ENCODE assay signal across 9 mouse cellular contexts in the genomic region with DNA sequence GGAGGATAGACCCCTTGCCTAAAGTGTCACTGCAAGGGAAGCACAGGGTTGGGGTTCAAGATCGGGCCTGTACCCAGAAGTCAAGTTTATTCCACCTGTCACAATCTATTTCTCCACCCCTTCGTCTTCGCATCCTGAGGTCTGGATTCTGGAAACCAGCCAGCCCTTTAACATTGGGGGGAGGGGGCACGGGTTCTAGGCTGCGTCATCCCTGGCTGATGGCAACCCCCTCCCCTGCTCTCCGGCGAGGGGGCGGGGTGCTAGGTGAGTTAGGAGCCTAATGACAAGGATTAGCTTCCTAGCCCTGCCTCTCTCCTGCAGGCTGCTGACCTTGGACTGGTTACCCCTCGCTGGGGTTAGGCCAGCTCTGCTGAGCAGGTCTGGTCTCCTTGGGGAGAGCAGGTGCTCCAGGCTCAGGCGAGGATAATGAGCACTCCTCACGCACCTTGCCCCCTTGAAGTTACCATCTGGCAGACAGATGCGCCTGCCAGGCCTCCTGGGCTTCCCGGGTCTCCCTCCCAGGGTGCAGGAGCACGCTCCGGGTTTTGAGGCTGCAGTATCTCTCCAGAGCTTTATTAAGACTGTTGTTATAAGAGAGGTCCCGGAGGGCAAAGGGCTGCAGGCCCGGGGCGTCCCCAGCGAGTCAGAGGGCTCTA. TPM values are rescaled to one million over a fixed set of nuclear protein-coding genes. Genes with fewer than 3 reads are reported as not detected.
DNase-seq lines count a peak whose midpoint lies in the region; ATAC-seq lines count a peak whose summit lies in the region.
"Had no signal": no experiment of that assay in that cellular context is flagged by ENCODE, and none has a peak within 500 bp of the region (broad histone marks: within the 10 kb centered on the region; RNA-seq: fewer than 3 reads in every experiment).

No protein-coding gene starts in this region.

- H3K4me1 ChIP-seq in embryonic facial prominence, embryonic 11.5 days (ENCODE audit: control insufficient read depth, insufficient read depth, low read length): peaks cover 6% of the 10 kb centered on the region
- peaks cover 17% of the 10 kb centered on the region for H3K4me1 ChIP-seq in intestine, embryonic 16.5 days (ENCODE audit: control insufficient read depth, insufficient read depth, low read length)
- H3K4me1 ChIP-seq in midbrain, embryonic 14.5 days (ENCODE audit: control insufficient read depth, insufficient read depth, low read length): peaks cover 28% of the 10 kb centered on the region

- intact Hi-C loops in left cerebral cortex, postnatal 4 days (cut with DNase I): no loop called here

- peak overlapping the region; percentile 77 for H3K4me3 ChIP-seq in embryonic facial prominence, embryonic 11.5 days (ENCODE audit: low read depth, low read length)
- H3K4me3 ChIP-seq in intestine, embryonic 16.5 days (ENCODE audit: low read length): peak overlapping the region; percentile 89
- H3K4me3 ChIP-seq in midbrain, embryonic 14.5 days (replicated peaks; ENCODE audit: low read depth, low read length): peak overlapping the region; percentile 93

- H3K27me3 ChIP-seq in embryonic facial prominence, embryonic 11.5 days (ENCODE audit: control insufficient read depth, insufficient read depth, low read length): peaks cover 24% of the 10 kb centered on the region
- no peaks in the 10 kb centered on the region for H3K27me3 ChIP-seq in intestine, embryonic 16.5 days (replicated peaks; ENCODE audit: control insufficient read depth, insufficient read depth, low read length)
- H3K27me3 ChIP-seq in midbrain, embryonic 14.5 days (ENCODE audit: control insufficient read depth, insufficient read depth, low read length): no peaks in the 10 kb centered on the region

- H3K9ac ChIP-seq in embryonic facial prominence, embryonic 11.5 days (replicated peaks; ENCODE audit: low read length): peak overlapping the region; percentile 82; the same call in 1 of the 2 replicates
- H3K9ac ChIP-seq in intestine, embryonic 16.5 days (ENCODE audit: low read depth, low read length): peak overlapping the region; percentile 96
- H3K9ac ChIP-seq in midbrain, embryonic 14.5 days (replicated peaks; ENCODE audit: low read length): peak overlapping the region; percentile 93

- peak overlapping the region; percentile 99 for H3K4me2 ChIP-seq in embryonic facial prominence, embryonic 11.5 days (ENCODE audit: low read depth, low read length)
- peak overlapping the region; percentile 75 for H3K4me2 ChIP-seq in intestine, embryonic 16.5 days (ENCODE audit: low read depth, low read length)
- H3K4me2 ChIP-seq in midbrain, embryonic 14.5 days (ENCODE audit: low read length): peak overlapping the region; percentile 81

- DNase-seq in left cerebral cortex, postnatal 4 days: peak; percentile 55
- no peak for DNase-seq in left cerebral cortex, adult 9 months (ENCODE audit: low spot score in 2 of 2)
- peak; percentile 57 for DNase-seq in embryonic facial prominence, embryonic 11.5 days (ENCODE audit: low spot score)
- peak; percentile 68 for DNase-seq in midbrain, embryonic 14.5 days
- DNase-seq in T-cell, adult 2 months (ENCODE audit: low spot score): no peak
- DNase-seq in spleen, postnatal 4 days (ENCODE audit: low spot score in 2 of 2): no peak

- no peaks in the 10 kb centered on the region for H3K9me3 ChIP-seq in embryonic facial prominence, embryonic 11.5 days (replicated peaks; ENCODE audit: control insufficient read depth, low read length)
- H3K9me3 ChIP-seq in intestine, embryonic 16.5 days (ENCODE audit: control insufficient read depth, low read length): no peaks in the 10 kb centered on the region
- H3K9me3 ChIP-seq in midbrain, embryonic 14.5 days (ENCODE audit: control insufficient read depth, low read length): no peaks in the 10 kb centered on the region

- no peak overlapping the region for H3K27ac ChIP-seq in embryonic facial prominence, embryonic 11.5 days (replicated peaks; ENCODE audit: low read depth, low read length)
- H3K27ac ChIP-seq in intestine, embryonic 16.5 days (ENCODE audit: low read length): peak overlapping the region; percentile 93
- H3K27ac ChIP-seq in midbrain, embryonic 14.5 days (replicated peaks; ENCODE audit: low read depth, low read length): peak overlapping the region; percentile 95
- H3K27ac ChIP-seq: macrophage had no signal

- H3K36me3 ChIP-seq in embryonic facial prominence, embryonic 11.5 days (replicated peaks; ENCODE audit: control insufficient read depth, insufficient read depth, low read depth, low read length): no peaks in the 10 kb centered on the region
- H3K36me3 ChIP-seq in intestine, embryonic 16.5 days (ENCODE audit: control insufficient read depth, insufficient read depth, low read length): no peaks in the 10 kb centered on the region
- H3K36me3 ChIP-seq in midbrain, embryonic 14.5 days (ENCODE audit: control insufficient read depth, insufficient read depth, low read length): no peaks in the 10 kb centered on the region

- 4% methylated on average over 19 of the region's 19 CpGs for WGBS in embryonic facial prominence, embryonic 11.5 days
- WGBS in intestine, embryonic 16.5 days: 12% methylated on average over 19 of the region's 19 CpGs
- WGBS in midbrain, embryonic 14.5 days: 5% methylated on average over 19 of the region's 19 CpGs

- ATAC-seq in embryonic facial prominence, embryonic 11.5 days (replicated peaks; ENCODE audit: insufficient number of reproducible peaks, low FRiP score, low TSS enrichment, low read depth): peak; percentile 44
- peak; percentile 41 for ATAC-seq in intestine, embryonic 16.5 days
- ATAC-seq in midbrain, embryonic 14.5 days (ENCODE audit: low FRiP score, low TSS enrichment): peak; percentile 16
- no peak for ATAC-seq in erythroblast, adult 5-6 weeks (replicated peaks; ENCODE audit: low FRiP score, poor library complexity, severe bottlenecking)

RNA-seq across cellular contexts. Expression of gene Camk2n1, which starts 0.9 kb away (rescaled TPM):
- total RNA-seq in left cerebral cortex, postnatal 4 days (2021): 100 to 1,000 TPM; 106 to 110 TPM
- 2.4 and 2.7 TPM in 2 replicates for polyA plus RNA-seq in embryonic facial prominence, embryonic 11.5 days (2014; fragmentation: Nextera tagmentation; extraction: Ambion mirVana)
- 3.5 and 3.6 TPM in 2 replicates for polyA plus RNA-seq in intestine, embryonic 16.5 days (2015; fragmentation: Nextera tagmentation; extraction: Ambion mirVana)
- 15.4 and 20.5 TPM in 2 replicates for polyA plus RNA-seq in midbrain, embryonic 14.5 days (2014; fragmentation: Nextera tagmentation; extraction: Ambion mirVana)
- total RNA-seq in erythroblast, adult 5-6 weeks (2015; ENCODE audit: low replicate concordance): not detected in 2 replicates
- total RNA-seq in erythroblast, adult 5-6 weeks (2017; ENCODE audit: low replicate concordance): not detected in 2 replicates
- polyA plus RNA-seq: macrophage had no signal

RNA-seq across cellular contexts. Expression of gene Mul1, which starts 18.8 kb away (rescaled TPM):
- total RNA-seq in left cerebral cortex, postnatal 4 days (2021): 10 to 100 TPM; 35.4 to 35.8 TPM
- polyA plus RNA-seq in embryonic facial prominence, embryonic 11.5 days (2014; fragmentation: Nextera tagmentation; extraction: Ambion mirVana): 15.4 and 18.0 TPM in 2 replicates
- polyA plus RNA-seq in intestine, embryonic 16.5 days (2015; fragmentation: Nextera tagmentation; extraction: Ambion mirVana): 32.7 and 35.3 TPM in 2 replicates
- 22.8 and 23.8 TPM in 2 replicates for polyA plus RNA-seq in midbrain, embryonic 14.5 days (2014; fragmentation: Nextera tagmentation; extraction: Ambion mirVana)
- total RNA-seq in erythroblast, adult 5-6 weeks (2015; ENCODE audit: low replicate concordance): 3.7 and 4.2 TPM in 2 replicates
- 2.0 and 3.8 TPM in 2 replicates for total RNA-seq in erythroblast, adult 5-6 weeks (2017; ENCODE audit: low replicate concordance)

RNA-seq across cellular contexts. Expression of gene Fam43b, which starts 56.9 kb away (rescaled TPM):
- 10 to 100 TPM; 27.7 to 30.6 TPM for total RNA-seq in left cerebral cortex, postnatal 4 days (2021)
- polyA plus RNA-seq in embryonic facial prominence, embryonic 11.5 days (2014; fragmentation: Nextera tagmentation; extraction: Ambion mirVana): 0.39 TPM in 1 of 2 replicates, not detected in the other
- not detected in 2 replicates for polyA plus RNA-seq in intestine, embryonic 16.5 days (2015; fragmentation: Nextera tagmentation; extraction: Ambion mirVana)
- polyA plus RNA-seq in midbrain, embryonic 14.5 days (2014; fragmentation: Nextera tagmentation; extraction: Ambion mirVana): 5.4 and 6.7 TPM in 2 replicates
- not detected in 2 replicates for total RNA-seq in erythroblast, adult 5-6 weeks (2015; ENCODE audit: low replicate concordance)
- not detected in 2 replicates for total RNA-seq in erythroblast, adult 5-6 weeks (2017; ENCODE audit: low replicate concordance)
- polyA plus RNA-seq: macrophage had no signal

Comparison
In these comparisons a context has a peak if more than half of its experiments do, and no peak if none do; other contexts are left out.
1. DNase-seq: peak in left cerebral cortex, postnatal 4 days (single experiment), embryonic facial prominence, embryonic 11.5 days (single experiment) and midbrain, embryonic 14.5 days (single experiment); none in left cerebral cortex, adult 9 months (0 of 2), T-cell, adult 2 months (single experiment) and spleen, postnatal 4 days (0 of 2).
2. Peak in every context shown above with its lines, with median percentiles within 50 percentile points of each other: H3K4me2 ChIP-seq, H3K4me3 ChIP-seq and H3K9ac ChIP-seq.